Mouse (Mus musculus) forebrain, embryonic 12.5 days (tissue): Measurements from ENCODE around the gene Tpbgl. TPM values are rescaled to one million over a fixed set of nuclear protein-coding genes. Genes with fewer than 3 reads are reported as not detected.
A peak's percentile ranks its signal among the peaks of the same experiment; 100 is the strongest.

Source experiments
- ATAC-seq: fragments of 200-750 bp; cut with Nextera tagmentation; 2 replicates; pipeline ENCODE4 v1.8.0; 2017; ENCODE audit warnings: moderate TSS enrichment; ENCODE audit not compliant: low FRiP score
- H3K27ac ChIP-seq: fragments of 300-500 bp; sonication (generic); 2 replicates; pipeline ENCODE4 v1.5.1; 2016; ENCODE audit warnings: mild to moderate bottlenecking
- H3K27me3 ChIP-seq: fragments of 300-500 bp; sonication (generic); 2 replicates; pipeline ENCODE4 v1.6.1; 2016; ENCODE audit warnings: mild to moderate bottlenecking
- H3K36me3 ChIP-seq: fragments of 300-500 bp; sonication (generic); replicated peaks from 2 replicates; pipeline ENCODE4 v1.6.1; 2016; ENCODE audit warnings: mild to moderate bottlenecking
- H3K4me1 ChIP-seq: fragments of 300-500 bp; sonication (generic); 2 replicates; pipeline ENCODE4 v1.6.1; 2016
- H3K4me2 ChIP-seq: fragments of 300-500 bp; sonication (generic); 2 replicates; pipeline ENCODE4 v1.6.1; 2016; ENCODE audit warnings: mild to moderate bottlenecking, moderate library complexity
- H3K4me3 ChIP-seq: fragments of 300-500 bp; sonication (generic); replicated peaks from 2 replicates; pipeline ENCODE4 v1.5.1; 2016; ENCODE audit warnings: mild to moderate bottlenecking
- H3K9ac ChIP-seq: fragments of 300-500 bp; sonication (generic); 2 replicates; pipeline ENCODE4 v1.6.1; 2016; ENCODE audit warnings: mild to moderate bottlenecking
- H3K9me3 ChIP-seq: fragments of 300-500 bp; sonication (generic); 2 replicates; pipeline ENCODE4 v1.6.1; 2016
- WGBS: fragments of 180-500 bp; shearing (Covaris S2); methylation state at CpG from one replicate; pipeline ENCODE4 v1.1.7; 2016; 5-methylcytosine and 5-hydroxymethylcytosine counted together
- polyA plus RNA-seq: library from polyadenylated mRNA; unstranded; fragments of >200 nt; fragmentation: Nextera tagmentation; extraction: Ambion mirVana; gene quantifications from 2 replicates; pipeline ENCODE4 v1.2.1, GENCODE M21; 2016

Gene Tpbgl
- 0.38 and 0.53 TPM in 2 replicates for polyA plus RNA-seq

DNA sequence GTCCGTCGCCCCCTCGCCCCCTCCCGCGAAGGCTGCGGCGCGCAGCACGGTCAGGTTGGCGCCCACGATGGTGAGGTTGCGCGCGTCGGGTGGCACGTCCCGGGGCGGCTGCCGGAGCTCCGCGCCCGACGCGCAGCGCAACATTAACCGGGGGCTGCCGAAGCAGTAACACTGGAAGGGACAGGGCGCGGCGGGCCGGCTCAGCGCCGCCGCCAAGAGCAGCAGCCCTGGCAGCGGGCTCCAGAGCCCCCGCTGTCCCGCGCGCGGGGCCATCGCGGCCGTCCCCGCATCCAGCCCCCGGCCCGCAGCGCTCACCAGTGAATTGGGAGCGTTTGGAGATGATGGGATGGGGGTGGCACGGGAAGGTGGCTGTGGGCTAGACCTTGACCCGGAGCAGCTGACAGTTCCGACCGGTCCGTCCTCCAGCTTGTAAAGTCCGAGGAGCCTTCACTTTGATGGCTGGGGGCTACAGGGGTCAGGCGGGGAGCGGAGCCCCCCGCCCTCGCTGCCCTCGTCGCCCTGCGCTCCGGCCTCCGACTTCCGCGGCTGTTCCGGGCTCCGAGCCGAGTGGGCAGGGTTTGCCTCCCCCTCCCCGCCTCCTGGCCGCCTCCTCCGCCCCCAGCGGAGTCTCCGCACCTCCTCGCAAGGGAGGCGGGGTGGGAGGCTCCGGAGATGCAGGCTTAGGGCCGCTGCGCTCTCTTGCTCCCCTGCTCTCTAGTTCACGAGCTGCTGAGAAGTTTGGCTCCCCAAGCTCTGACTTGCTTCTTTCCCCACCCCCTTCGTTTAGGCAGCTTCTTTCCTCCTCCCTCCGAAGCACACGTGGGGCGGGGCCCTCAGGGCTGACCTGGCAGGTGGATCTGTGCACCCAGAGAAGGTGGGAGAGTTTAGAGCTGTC is at the start of gene Tpbgl:
Tpbgl (minus strand) TSS at position 728 of the 895 bp plus-strand sequence.
- H3K27me3 ChIP-seq: peaks cover 89% of the 10 kb centered on the region
- H3K9me3 ChIP-seq: no peaks in the 10 kb centered on the region
- peak within 1 kb of the TSS; percentile 56 for H3K9ac ChIP-seq
- no peak within 1 kb of the TSS for H3K27ac ChIP-seq
- H3K36me3 ChIP-seq: no peaks in the 10 kb centered on the region
- H3K4me1 ChIP-seq: peaks cover 25% of the 10 kb centered on the region
- ATAC-seq: peak; percentile 21; the same call in 1 of the 2 replicates
- WGBS: under 1% methylated on average over 70 of the region's 83 CpGs
- peak within 1 kb of the TSS; percentile 90 for H3K4me2 ChIP-seq
- H3K4me3 ChIP-seq: peak within 1 kb of the TSS; percentile 51

DNA sequence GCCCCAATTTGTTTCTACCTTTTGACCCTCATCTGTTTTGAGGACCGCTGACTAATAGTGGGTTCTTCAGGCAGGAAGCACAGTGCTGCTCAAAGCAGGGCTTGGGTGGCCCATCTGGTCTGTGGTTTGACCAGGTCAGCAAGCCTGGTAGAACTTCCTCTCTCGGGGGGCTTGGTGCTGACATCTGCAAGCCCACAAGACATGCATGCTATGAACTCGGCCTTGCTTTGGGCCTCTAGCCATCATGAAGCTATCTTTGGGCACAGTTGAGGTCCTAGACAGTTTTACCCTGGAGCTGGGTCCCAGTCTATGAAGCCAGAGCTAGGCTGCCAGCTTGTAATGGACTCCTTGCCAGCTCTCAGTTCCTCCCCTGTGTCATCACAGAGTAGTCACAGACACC is 48.0 kb upstream of the Tpbgl start:
- H3K9me3 ChIP-seq: no peaks in the 10 kb centered on the region
- no peak overlapping the region for H3K9ac ChIP-seq
- no peak overlapping the region for H3K27ac ChIP-seq
- no peaks in the 10 kb centered on the region for H3K36me3 ChIP-seq
- H3K4me2 ChIP-seq: no peak overlapping the region
- 81% methylated on average over 3 of the region's 3 CpGs for WGBS
- no peaks in the 10 kb centered on the region for H3K4me1 ChIP-seq
- no peak for ATAC-seq
- H3K27me3 ChIP-seq: no peaks in the 10 kb centered on the region
- no peak overlapping the region for H3K4me3 ChIP-seq

DNA sequence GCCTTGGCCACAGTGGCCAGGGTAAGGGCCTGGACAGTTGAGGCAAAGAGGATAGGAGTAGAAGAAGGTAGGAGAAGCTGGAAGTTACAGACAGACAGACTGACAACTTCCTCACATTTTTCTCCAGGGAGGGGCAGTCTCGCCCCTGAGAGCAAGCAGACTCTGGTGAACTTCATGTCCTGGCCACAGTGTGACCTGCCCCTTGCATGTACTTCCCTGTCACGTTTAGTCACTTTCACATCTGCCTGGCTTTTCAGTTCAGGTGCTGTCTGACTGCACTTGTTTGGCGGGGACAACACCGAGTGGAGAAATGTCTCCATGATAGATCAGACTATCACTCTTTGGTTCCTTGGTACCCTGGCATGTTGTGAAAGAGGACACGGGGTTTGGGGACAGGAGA is 47.3 kb upstream of the Tpbgl start:
- 75% methylated on average over 5 of the region's 5 CpGs for WGBS

DNA sequence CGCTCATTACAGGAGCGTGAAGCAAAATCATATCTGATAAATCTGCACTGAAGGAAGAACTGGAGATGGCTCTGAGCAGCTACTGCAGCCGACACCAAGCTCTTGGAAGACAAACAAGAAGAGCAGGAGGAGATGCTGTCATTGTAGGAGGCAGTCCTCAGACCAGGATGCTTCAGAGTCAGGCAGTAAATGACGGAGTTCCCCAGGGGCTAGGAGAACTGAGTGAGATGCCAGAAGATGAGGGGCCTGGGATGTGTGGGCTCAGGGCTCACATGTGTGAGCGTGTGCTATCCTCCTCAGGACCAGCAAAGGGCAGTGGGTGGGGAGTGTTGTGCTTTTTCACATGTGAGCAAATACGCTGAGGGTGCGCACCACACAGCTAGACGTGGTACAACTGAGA is 46.3 kb upstream of the Tpbgl start:
- Histone ChIP-seq H3K4me2 (no peak overlapping the region), H3K36me3 (no peaks in the 10 kb centered on the region), H3K9me3 (no peaks in the 10 kb centered on the region), H3K9ac (no peak overlapping the region), H3K4me1 (peaks cover 8% of the 10 kb centered on the region), H3K27ac (no peak overlapping the region), H3K4me3 (no peak overlapping the region), H3K27me3 (no peaks in the 10 kb centered on the region)
- WGBS: 86% methylated on average over 8 of the region's 8 CpGs
- no peak for ATAC-seq

More for the DNA sequence above, 47.3 kb upstream of the Tpbgl start:
- Histone ChIP-seq H3K9ac (no peak overlapping the region), H3K27ac (no peak overlapping the region), H3K4me2 (no peak overlapping the region), H3K4me1 (peaks cover 1% of the 10 kb centered on the region), H3K36me3 (no peaks in the 10 kb centered on the region), H3K27me3 (no peaks in the 10 kb centered on the region), H3K9me3 (no peaks in the 10 kb centered on the region), H3K4me3 (no peak overlapping the region)
- ATAC-seq: no peak

DNA sequence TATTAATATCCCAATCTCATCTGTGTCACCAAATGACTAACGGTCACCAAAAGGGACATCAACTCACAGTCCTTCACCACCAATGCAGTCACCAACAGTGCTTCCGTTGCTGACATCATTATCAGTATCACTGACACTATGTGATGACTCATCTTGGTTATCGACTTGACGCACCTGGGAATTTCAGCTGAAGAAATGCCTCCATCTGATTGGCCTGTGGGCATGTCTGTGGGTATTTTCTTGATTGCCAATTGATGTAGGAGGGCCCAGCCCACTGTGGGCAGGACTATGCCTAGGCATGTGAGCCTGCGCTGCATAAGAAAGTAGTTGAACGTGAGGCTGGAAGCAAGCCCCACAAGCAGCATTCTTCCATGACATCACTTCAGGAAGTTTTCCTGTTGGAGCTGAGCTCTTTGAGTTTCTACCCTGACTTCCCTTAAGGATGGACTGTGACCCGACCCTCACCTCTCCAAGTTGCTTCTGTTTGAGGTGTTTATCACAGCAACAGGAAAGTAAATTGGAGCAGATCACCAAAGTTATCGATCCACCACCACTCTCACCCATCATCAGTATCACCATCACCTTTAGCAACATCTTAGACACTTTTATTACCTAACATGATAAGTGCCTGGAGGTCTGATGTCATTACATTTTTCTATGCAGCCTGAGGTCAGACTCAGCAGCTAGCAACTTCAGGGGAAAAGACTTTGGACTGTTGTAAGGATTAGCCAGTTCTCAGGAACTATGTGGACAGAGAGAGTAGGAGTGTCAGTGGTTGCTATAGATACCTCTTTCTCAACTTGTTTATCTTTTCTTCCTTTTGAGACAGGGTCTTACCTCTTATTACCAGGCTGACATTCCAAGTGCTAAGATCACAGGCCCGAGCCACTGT is 44.9 kb upstream of the Tpbgl start:
- no peak overlapping the region for H3K27ac ChIP-seq
- H3K9ac ChIP-seq: no peak overlapping the region
- ATAC-seq: no peak
- H3K4me3 ChIP-seq: no peak overlapping the region
- no peaks in the 10 kb centered on the region for H3K27me3 ChIP-seq
- H3K4me2 ChIP-seq: no peak overlapping the region
- WGBS: 89% methylated on average over 9 of the region's 9 CpGs
- no peaks in the 10 kb centered on the region for H3K9me3 ChIP-seq
- H3K4me1 ChIP-seq: peaks cover 8% of the 10 kb centered on the region
- no peaks in the 10 kb centered on the region for H3K36me3 ChIP-seq

DNA sequence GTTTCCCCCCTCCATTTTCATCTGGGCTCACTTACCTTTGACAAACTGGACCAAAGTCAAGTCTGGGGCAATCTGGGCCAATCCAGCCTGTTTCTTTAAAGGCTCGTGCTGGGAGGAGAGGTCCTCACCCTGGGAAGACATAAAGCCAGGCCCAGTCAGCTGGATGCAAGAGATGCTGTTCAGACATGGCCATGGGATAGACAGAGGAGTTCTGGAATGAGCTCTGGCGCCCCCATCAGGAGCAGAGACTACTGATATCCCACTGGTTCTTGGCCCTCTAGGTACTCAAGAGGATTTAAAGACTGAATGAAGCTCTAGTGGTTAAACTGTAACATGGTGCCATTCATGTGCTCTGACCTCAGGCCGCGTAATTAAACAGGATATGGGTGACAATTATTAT is 44.0 kb upstream of the Tpbgl start:
- peaks cover 8% of the 10 kb centered on the region for H3K4me1 ChIP-seq
- no peaks in the 10 kb centered on the region for H3K9me3 ChIP-seq
- H3K27ac ChIP-seq: no peak overlapping the region
- WGBS: 74% methylated on average over 4 of the region's 4 CpGs
- H3K27me3 ChIP-seq: no peaks in the 10 kb centered on the region
- no peak overlapping the region for H3K4me2 ChIP-seq
- no peak overlapping the region for H3K4me3 ChIP-seq
- no peak for ATAC-seq
- no peaks in the 10 kb centered on the region for H3K36me3 ChIP-seq
- no peak overlapping the region for H3K9ac ChIP-seq

DNA sequence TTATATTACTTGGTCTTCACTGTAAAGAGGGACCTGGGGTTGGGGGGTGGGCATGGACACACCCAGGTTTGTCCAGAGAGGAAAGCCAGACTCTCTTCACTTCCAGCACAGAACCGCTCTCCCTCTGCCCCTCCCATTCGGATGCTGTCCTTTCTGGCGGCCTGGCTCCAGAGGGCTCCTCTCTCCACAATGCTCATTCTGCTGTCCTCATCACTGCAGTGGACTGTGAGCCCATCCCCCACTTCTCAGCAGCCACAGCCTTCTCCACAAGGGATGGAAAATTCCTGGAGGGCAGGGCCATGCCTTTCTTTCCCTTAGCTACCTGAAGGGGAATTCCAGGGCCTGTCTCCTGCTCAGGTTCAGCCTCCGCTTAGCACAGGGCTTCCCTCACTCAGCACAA is 41.9 kb upstream of the Tpbgl start:
- 26% methylated on average over 4 of the region's 4 CpGs for WGBS
- no peak overlapping the region for H3K4me3 ChIP-seq
- peak; percentile 51; the same call in 1 of the 2 replicates for ATAC-seq
- no peak overlapping the region for H3K9ac ChIP-seq
- H3K27ac ChIP-seq: no peak overlapping the region
- H3K27me3 ChIP-seq: no peaks in the 10 kb centered on the region
- no peaks in the 10 kb centered on the region for H3K9me3 ChIP-seq
- no peaks in the 10 kb centered on the region for H3K36me3 ChIP-seq
- no peak overlapping the region for H3K4me2 ChIP-seq
- peaks cover 18% of the 10 kb centered on the region for H3K4me1 ChIP-seq

DNA sequence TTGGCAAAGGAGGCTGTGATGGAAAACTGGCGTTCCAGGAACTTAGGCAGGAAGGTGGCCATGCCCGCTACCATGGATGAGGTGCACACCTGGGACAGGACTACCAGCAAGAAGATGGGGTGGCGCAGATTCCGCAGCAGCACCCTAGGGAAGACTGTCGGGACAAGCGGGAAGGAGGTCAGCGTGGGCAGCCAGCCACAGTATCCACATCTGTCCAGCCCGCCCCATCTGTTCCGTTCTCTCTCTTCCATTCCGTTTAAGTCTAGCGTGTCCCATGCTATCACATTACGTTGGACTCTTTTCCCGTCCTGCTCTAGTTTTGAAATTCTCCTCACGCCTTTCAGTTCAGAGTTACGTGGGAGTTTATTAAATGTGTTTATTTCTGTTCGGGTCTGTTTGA is 40.2 kb upstream of the Tpbgl start:
- WGBS: 89% methylated on average over 16 of the region's 16 CpGs
- Histone ChIP-seq H3K9me3 (no peaks in the 10 kb centered on the region), H3K4me1 (peaks cover 18% of the 10 kb centered on the region), H3K4me3 (no peak overlapping the region), H3K36me3 (no peaks in the 10 kb centered on the region), H3K27ac (no peak overlapping the region), H3K9ac (no peak overlapping the region), H3K4me2 (no peak overlapping the region), H3K27me3 (no peaks in the 10 kb centered on the region)
- ATAC-seq: no peak

DNA sequence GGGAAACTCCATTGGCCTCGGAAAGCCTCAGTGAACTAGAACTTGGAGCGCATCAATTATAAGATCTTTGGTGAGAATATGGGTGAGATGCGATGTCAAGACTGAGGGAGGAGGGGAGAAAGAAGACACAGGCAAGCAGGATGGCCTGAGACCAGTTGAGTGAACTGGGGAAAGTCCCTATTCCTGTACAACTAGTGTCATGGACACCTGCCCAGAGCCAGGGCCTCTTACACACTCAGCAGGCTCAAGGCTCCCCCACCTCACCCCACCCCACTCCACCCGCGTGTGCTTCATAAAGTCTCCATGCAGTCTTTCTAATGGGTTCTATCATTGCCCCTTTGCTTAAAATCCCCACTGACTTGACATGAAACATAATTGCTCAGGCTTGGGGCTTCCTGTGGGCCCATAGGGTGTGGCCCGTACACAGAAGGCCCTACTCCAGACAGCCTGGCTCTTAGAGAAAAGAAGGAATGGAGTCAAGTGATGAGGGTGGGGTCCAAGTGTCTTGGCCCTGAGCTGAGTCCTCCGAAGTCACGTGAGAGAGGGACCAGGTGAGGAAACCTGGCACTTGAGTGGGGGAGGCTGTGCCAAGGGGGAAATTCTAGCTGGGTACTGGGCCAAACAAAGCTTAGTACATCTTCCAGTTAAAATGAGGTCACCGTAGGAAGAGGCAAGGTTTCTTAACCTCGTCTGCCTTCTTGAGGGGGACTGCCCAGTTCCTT is 39.0 kb upstream of the Tpbgl start:
- WGBS: 95% methylated on average over 10 of the region's 10 CpGs
- Histone ChIP-seq H3K4me3 (no peak overlapping the region), H3K27ac (no peak overlapping the region), H3K4me1 (peaks cover 21% of the 10 kb centered on the region), H3K27me3 (no peaks in the 10 kb centered on the region), H3K4me2 (no peak overlapping the region), H3K9ac (no peak overlapping the region), H3K36me3 (no peaks in the 10 kb centered on the region), H3K9me3 (no peaks in the 10 kb centered on the region)
- ATAC-seq: no peak

DNA sequence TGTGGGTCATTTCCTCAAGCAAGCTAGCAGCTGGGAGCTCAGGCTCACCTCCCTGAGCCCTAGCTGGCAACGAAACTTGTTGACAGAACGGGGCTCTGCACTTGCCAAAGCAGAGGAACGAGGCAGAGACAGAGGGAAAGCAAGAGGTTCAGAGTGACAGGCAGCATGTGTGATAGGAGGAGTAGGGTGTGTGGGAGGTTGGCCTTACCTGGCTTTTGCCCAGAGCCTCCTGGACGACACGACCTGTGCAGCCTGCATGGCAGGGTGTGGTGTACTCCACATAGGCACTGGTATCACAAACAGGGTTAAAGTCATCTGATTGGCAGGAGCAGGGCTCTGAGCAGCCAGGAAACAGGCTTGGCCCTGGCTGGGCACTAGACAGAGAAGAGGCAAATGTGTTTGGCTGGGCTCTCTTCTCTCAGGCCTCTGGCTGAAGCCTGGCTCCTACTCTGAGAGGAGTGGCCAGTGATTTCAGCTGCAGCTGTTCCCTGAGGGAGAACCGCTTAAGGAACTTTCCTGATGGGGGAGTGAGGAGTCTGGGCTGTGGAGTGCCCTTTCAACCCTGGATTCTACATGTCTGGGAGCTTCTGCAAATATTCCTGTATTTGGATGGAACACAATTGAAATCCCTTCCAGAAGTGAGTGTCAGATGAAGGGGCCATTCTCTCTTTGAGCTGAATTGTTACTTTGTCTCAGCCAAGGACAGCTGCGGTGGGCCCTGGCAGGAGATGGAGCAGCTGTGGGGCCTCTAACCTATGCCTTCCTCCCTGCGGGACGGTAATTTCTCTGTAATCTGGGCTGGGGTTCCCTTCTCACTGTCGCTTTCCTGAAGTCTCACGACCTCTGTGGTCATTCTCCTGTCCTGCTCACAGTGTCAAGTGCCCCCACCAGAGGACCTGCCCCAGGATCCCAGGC is 37.9 kb upstream of the Tpbgl start:
- no peak overlapping the region for H3K4me3 ChIP-seq
- WGBS: 61% methylated on average over 11 of the region's 11 CpGs
- peaks cover 21% of the 10 kb centered on the region for H3K4me1 ChIP-seq
- no peaks in the 10 kb centered on the region for H3K36me3 ChIP-seq
- H3K27me3 ChIP-seq: peaks cover 4% of the 10 kb centered on the region; the same call in 1 of the 2 replicates
- no peaks in the 10 kb centered on the region for H3K9me3 ChIP-seq
- H3K4me2 ChIP-seq: no peak overlapping the region
- no peak overlapping the region for H3K27ac ChIP-seq
- no peak for ATAC-seq
- H3K9ac ChIP-seq: no peak overlapping the region

DNA sequence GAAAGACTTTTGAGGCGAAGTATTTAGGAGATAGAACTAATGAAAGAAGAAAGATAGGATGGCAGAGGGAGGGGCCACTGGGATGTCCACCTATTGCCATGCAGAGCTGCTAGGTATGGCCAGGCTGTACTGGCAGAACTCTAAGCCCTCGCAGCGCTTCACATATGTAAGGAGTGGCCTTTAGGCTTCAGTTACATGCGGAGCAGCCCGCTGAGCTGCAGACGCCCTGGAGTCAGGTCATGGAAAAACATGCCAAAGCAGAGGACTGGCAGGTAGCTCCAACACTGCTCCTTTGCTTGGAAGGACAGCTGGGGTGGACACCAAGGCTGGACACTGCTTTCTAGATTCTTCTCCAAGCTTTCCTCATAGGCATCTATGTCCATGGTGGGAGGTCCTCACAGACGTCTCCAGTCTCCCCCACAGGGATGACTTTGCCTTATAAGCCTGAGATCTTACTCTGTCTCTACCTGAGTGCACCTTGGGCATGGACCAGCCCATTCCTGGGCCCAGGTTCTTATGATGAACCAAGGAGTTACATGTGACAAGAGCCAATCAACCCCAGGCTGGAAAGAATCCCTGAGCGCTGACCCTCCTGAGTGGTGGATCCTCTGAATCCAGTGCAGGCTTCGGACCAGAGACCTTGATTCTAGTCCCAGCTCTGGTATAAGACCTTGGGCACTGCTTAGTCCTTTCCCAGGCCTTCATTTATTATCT is 36.8 kb upstream of the Tpbgl start:
- Histone ChIP-seq H3K4me1 (peaks cover 15% of the 10 kb centered on the region), H3K9ac (no peak overlapping the region), H3K4me3 (no peak overlapping the region), H3K27ac (no peak overlapping the region), H3K36me3 (no peaks in the 10 kb centered on the region), H3K4me2 (no peak overlapping the region), H3K27me3 (peaks cover 10% of the 10 kb centered on the region; the same call in 1 of the 2 replicates), H3K9me3 (no peaks in the 10 kb centered on the region)
- ATAC-seq: no peak
- 87% methylated on average over 9 of the region's 9 CpGs for WGBS
